Mouse (Mus musculus) left cerebral cortex, postnatal 25 days (tissue): ENCODE data around the gene Wfdc18. TPM values are rescaled to one million over a fixed set of nuclear protein-coding genes. Genes with fewer than 3 reads are reported as not detected.

Experiments used
- DNase-seq, 2 experiments: peaks; one replicate each; pipeline ENCODE4 v3.0.0; 2022; ENCODE audit warnings: low spot score in 2 of 2, mixed read lengths in 1 of 2
- intact Hi-C: fragments of 180-260 bp; cut with DNase I; formaldehyde crosslinking; loops from one replicate; pipeline ENCODE4 v1.15.1; 2025
- total RNA-seq, 2 experiments: library from RNA; stranded (reverse); gene quantifications; 2 replicates each; pipeline ENCODE4 v1.2.3; 2021

Gene Wfdc18
- total RNA-seq, result 1 to 10 TPM; 1.9 to 3.1 TPM

- intact Hi-C loops, result no loop called here
- DNase-seq, result no peak
Measured at GRCm38 (mm10) chr11:83708715-83709114, at the start of gene Wfdc18. Wfdc18 (plus strand) TSS chr11:83709015.

- intact Hi-C loops, result no loop called here
Measured at GRCm38 (mm10) chr11:83662204-83662603, 46.6 kb upstream of the Wfdc18 start, which contains the start of gene Ccl4. Ccl4 (plus strand) TSS chr11:83662584.

GRCm38 (mm10) chr11:83663532-83663931, 45.3 kb upstream of the Wfdc18 start:
- DNase-seq, result no peak
- intact Hi-C loops, result no loop called here

More at GRCm38 (mm10) chr11:83662204-83662603, 46.6 kb upstream of the Wfdc18 start, which contains the start of gene Ccl4:
- DNase-seq, result no peak

GRCm38 (mm10) chr11:83671743-83672142, 37.1 kb upstream of the Wfdc18 start:
- intact Hi-C loops, result no loop called here

GRCm38 (mm10) chr11:83675665-83676064, 33.1 kb upstream of the Wfdc18 start:
- intact Hi-C loops, result loop anchor here (1.0 kb wide), 1 partner anchor 21 kb away; no protein-coding TSS in a partner anchor
- DNase-seq, result no peak

More at GRCm38 (mm10) chr11:83671743-83672142, 37.1 kb upstream of the Wfdc18 start:
- no peak for DNase-seq

- intact Hi-C loops, result no loop called here
- DNase-seq, result no peak
Measured at GRCm38 (mm10) chr11:83689918-83690317, 18.9 kb upstream of the Wfdc18 start.

GRCm38 (mm10) chr11:83692008-83692407, 16.8 kb upstream of the Wfdc18 start:
- DNase-seq, result no peak
- intact Hi-C loops, result no loop called here

- intact Hi-C loops, result loop anchor here (1.0 kb wide), 1 partner anchor 16 kb away; no protein-coding TSS in a partner anchor
- no peak for DNase-seq
Measured at GRCm38 (mm10) chr11:83703705-83704104, 5.1 kb upstream of the Wfdc18 start, which contains the start of gene Wfdc17. Wfdc17 (plus strand) TSS chr11:83703991.

- DNase-seq, result peak; percentile 8 to 38
- intact Hi-C loops, result no loop called here
Measured at GRCm38 (mm10) chr11:83709683-83710082, 868 bp downstream of the Wfdc18 start.

- intact Hi-C loops, result loop anchor here (1.0 kb wide), 1 partner anchor 15 kb away; no protein-coding TSS in a partner anchor
- DNase-seq, result no peak
Measured at GRCm38 (mm10) chr11:83712671-83713070, 3.9 kb downstream of the Wfdc18 start.

- DNase-seq, result no peak
- intact Hi-C loops, result loop anchor here (1.0 kb wide), 1 partner anchor 17 kb away; no protein-coding TSS in a partner anchor
Measured at GRCm38 (mm10) chr11:83713925-83714324, 5.1 kb downstream of the Wfdc18 start.

- DNase-seq, result no peak
- intact Hi-C loops, result loop anchor here (5.0 kb wide), 1 partner anchor 880 kb away; no protein-coding TSS in a partner anchor
Measured at GRCm38 (mm10) chr11:83717042-83717665, 8.3 kb downstream of the Wfdc18 start.

- intact Hi-C loops, result no loop called here
Measured at GRCm38 (mm10) chr11:83720766-83721165, 12.0 kb downstream of the Wfdc18 start.

GRCm38 (mm10) chr11:83728757-83729432, 20.1 kb downstream of the Wfdc18 start:
- DNase-seq, result no peak
- intact Hi-C loops, result no loop called here

More at GRCm38 (mm10) chr11:83720766-83721165, 12.0 kb downstream of the Wfdc18 start:
- DNase-seq, result no peak

- intact Hi-C loops, result loop anchor here (10.0 kb wide), 1 partner anchor 96 kb away; no protein-coding TSS in a partner anchor
- DNase-seq, result no peak
Measured at GRCm38 (mm10) chr11:83731116-83731515, 22.3 kb downstream of the Wfdc18 start.

GRCm38 (mm10) chr11:83733071-83733640, 24.3 kb downstream of the Wfdc18 start:
- intact Hi-C loops, result loop anchor here (10.0 kb wide), 1 partner anchor 98 kb away; no protein-coding TSS in a partner anchor

GRCm38 (mm10) chr11:83734215-83734614, 25.4 kb downstream of the Wfdc18 start:
- DNase-seq, result no peak
- intact Hi-C loops, result loop anchor here (10.0 kb wide), 1 partner anchor 99 kb away; no protein-coding TSS in a partner anchor

More at GRCm38 (mm10) chr11:83733071-83733640, 24.3 kb downstream of the Wfdc18 start:
- DNase-seq, result no peak

GRCm38 (mm10) chr11:83735881-83736280, 27.1 kb downstream of the Wfdc18 start:
- DNase-seq, result no peak
- intact Hi-C loops, result loop anchor here (10.0 kb wide), 1 partner anchor 101 kb away; no protein-coding TSS in a partner anchor

GRCm38 (mm10) chr11:83737109-83737558, 28.3 kb downstream of the Wfdc18 start:
- no peak for DNase-seq
- intact Hi-C loops, result loop anchor here (10.0 kb wide), 1 partner anchor 102 kb away; no protein-coding TSS in a partner anchor

- DNase-seq, result peak; percentile 76 to 83
- intact Hi-C loops, result loop anchor here (1.0 to 10.0 kb wide), 3 partner anchors 104 to 298 kb away; no protein-coding TSS in a partner anchor
Measured at GRCm38 (mm10) chr11:83739241-83739640, 30.4 kb downstream of the Wfdc18 start.
